Mouse (Mus musculus) liver, embryonic 14.5 days (tissue): ENCODE measurements around the gene Agbl1.

Experiments
- CTCF ChIP-seq: IDR thresholded peaks from 2 replicates; pipeline ENCODE4 v1.5.1; 2016; ENCODE audit warnings: antibody characterized with exemption, low read depth, control low read depth
- EP300 ChIP-seq: IDR thresholded peaks from 2 replicates; pipeline ENCODE4 v1.6.1; 2016; ENCODE audit warnings: antibody characterized with exemption, low read depth

- TF ChIP-seq CTCF (no peak), EP300 (no peak)
Observed at GRCm38 (mm10) chr7:76381986-76382385, 152.3 kb downstream of the Agbl1 start.
